ENCODE assay signal across 25 mouse cellular contexts in the genomic region with DNA sequence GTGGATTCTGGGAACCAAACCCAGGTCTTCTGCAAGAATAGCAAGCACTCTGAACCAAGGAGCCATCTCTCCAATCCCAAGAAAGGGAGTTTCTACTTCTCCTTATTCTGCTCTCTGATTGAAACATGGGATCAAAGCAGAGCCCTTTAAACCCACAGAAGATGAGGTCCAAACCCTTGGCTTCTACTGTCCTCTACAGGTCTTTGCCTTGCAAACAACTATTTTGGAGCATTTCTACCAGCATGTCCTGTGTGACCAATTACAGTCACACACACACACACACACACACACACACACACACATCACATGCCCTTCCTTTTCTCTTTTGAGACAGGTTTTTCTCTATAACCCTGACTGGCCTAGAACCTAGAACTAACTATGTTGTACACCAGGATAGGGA. TPM values are rescaled to one million over a fixed set of nuclear protein-coding genes. Genes with fewer than 3 reads are reported as not detected.
DNase-seq lines count a peak whose midpoint lies in the region; ATAC-seq and TF ChIP-seq lines count a peak whose summit lies in the region.
"Had no signal": no experiment of that assay in that cellular context is flagged by ENCODE, and none has a peak within 500 bp of the region (broad histone marks: within the 10 kb centered on the region; RNA-seq: fewer than 3 reads in every experiment).

No protein-coding gene starts in this region.

- peak; percentile 21; the same call in 1 of the 2 replicates for TF ChIP-seq CTCF in gastrocnemius, adult 2 months (IDR thresholded peaks at IDR 0.05)
- TF ChIP-seq CTCF in kidney, adult 2 months (conservative IDR thresholded peaks at IDR 0.05; ENCODE audit: insufficient read depth, insufficient read length, low read depth, low read length): 0 out of 2 replicates have a peak, but pooled peaks have one; percentile 0
- TF ChIP-seq CTCF in midbrain, postnatal 0 days (IDR thresholded peaks at IDR 0.05): peak; percentile 41

- TF ChIP-seq POLR2A in kidney, adult 2 months (IDR thresholded peaks at IDR 0.05; ENCODE audit: low read depth, low read length): no peak

- no peak for ATAC-seq in midbrain, postnatal 0 days (ENCODE audit: low FRiP score)
- no peak for ATAC-seq in midbrain, embryonic 14.5 days (ENCODE audit: low FRiP score, low TSS enrichment)
- ATAC-seq in inflammation-experienced regulatory T-cells, adult 6 months: no peak

- H3K27ac ChIP-seq in gastrocnemius, adult 2 months: no peak overlapping the region
- H3K27ac ChIP-seq in kidney, adult 2 months (ENCODE audit: insufficient read depth, low read depth, low read length): no peak overlapping the region
- H3K27ac ChIP-seq in midbrain, postnatal 0 days (ENCODE audit: low read depth, low read length): no peak overlapping the region
- H3K27ac ChIP-seq in midbrain, embryonic 14.5 days (replicated peaks; ENCODE audit: low read depth, low read length): no peak overlapping the region
- H3K27ac ChIP-seq: embryonic facial prominence, embryonic 13.5 days; forebrain, embryonic 12.5 days; hindbrain, embryonic 14.5 days; limb, embryonic 15.5 days; liver, embryonic 15.5 days had no signal

- intact Hi-C loops in gastrocnemius, adult 2 months (cut with DNase I): no loop called here
- intact Hi-C loops in gastrocnemius, postnatal 14 days (cut with DNase I; ENCODE audit: low total_unique reads): loop anchor here (5.0 kb wide), 1 partner anchor 104 kb away; no protein-coding TSS in a partner anchor

- no peak overlapping the region for H3K4me2 ChIP-seq in midbrain, postnatal 0 days (ENCODE audit: low read depth, low read length, poor library complexity, severe bottlenecking)
- no peak overlapping the region for H3K4me2 ChIP-seq in midbrain, embryonic 14.5 days (ENCODE audit: low read length)
- H3K4me2 ChIP-seq: embryonic facial prominence, embryonic 13.5 days; forebrain, embryonic 12.5 days; hindbrain, embryonic 14.5 days; limb, embryonic 15.5 days; liver, embryonic 15.5 days; midbrain, embryonic 11.5 days had no signal

- H3K4me3 ChIP-seq in gastrocnemius, adult 2 months: no peak overlapping the region
- H3K4me3 ChIP-seq in kidney, adult 2 months (ENCODE audit: insufficient read depth, low read depth, low read length): no peak overlapping the region
- H3K4me3 ChIP-seq in midbrain, postnatal 0 days (ENCODE audit: low read depth, low read length): no peak overlapping the region
- no peak overlapping the region for H3K4me3 ChIP-seq in midbrain, embryonic 14.5 days (replicated peaks; ENCODE audit: low read depth, low read length)
- H3K4me3 ChIP-seq: embryonic facial prominence, embryonic 13.5 days; erythroblast, embryonic 14.5 days; forebrain, embryonic 12.5 days; limb, embryonic 15.5 days; liver, embryonic 15.5 days had no signal

- no peaks in the 10 kb centered on the region for H3K27me3 ChIP-seq in kidney, adult 2 months (replicated peaks; ENCODE audit: control insufficient read depth, insufficient read depth, low read length)
- H3K27me3 ChIP-seq in midbrain, postnatal 0 days (ENCODE audit: insufficient read depth, low read length): no peaks in the 10 kb centered on the region
- no peaks in the 10 kb centered on the region for H3K27me3 ChIP-seq in midbrain, embryonic 14.5 days (ENCODE audit: control insufficient read depth, insufficient read depth, low read length)
- H3K27me3 ChIP-seq: embryonic facial prominence, embryonic 13.5 days; forebrain, embryonic 12.5 days; limb, embryonic 15.5 days; liver, embryonic 15.5 days had no signal

- no peaks in the 10 kb centered on the region for H3K4me1 ChIP-seq in kidney, adult 2 months (ENCODE audit: control insufficient read depth, insufficient read depth, low read length)
- H3K4me1 ChIP-seq in midbrain, postnatal 0 days (ENCODE audit: insufficient read depth, low read length): no peaks in the 10 kb centered on the region
- no peaks in the 10 kb centered on the region for H3K4me1 ChIP-seq in midbrain, embryonic 14.5 days (ENCODE audit: control insufficient read depth, insufficient read depth, low read length)
- H3K4me1 ChIP-seq: embryonic facial prominence, embryonic 13.5 days; forebrain, embryonic 12.5 days; limb, embryonic 15.5 days; liver, embryonic 15.5 days had no signal

- no peak overlapping the region for H3K9ac ChIP-seq in midbrain, postnatal 0 days (replicated peaks; ENCODE audit: low read length, poor library complexity, severe bottlenecking)
- H3K9ac ChIP-seq in midbrain, embryonic 14.5 days (replicated peaks; ENCODE audit: low read length): no peak overlapping the region
- H3K9ac ChIP-seq: embryonic facial prominence, embryonic 13.5 days; forebrain, embryonic 12.5 days; hindbrain, embryonic 14.5 days; limb, embryonic 15.5 days; liver, embryonic 15.5 days had no signal

- DNase-seq in gastrocnemius, adult 2 months: no peak
- no peak for DNase-seq in gastrocnemius, postnatal 14 days
- DNase-seq in kidney, adult 2 months: no peak
- DNase-seq in kidney, adult 8-10 months: no peak
- DNase-seq in midbrain, postnatal 0 days (ENCODE audit: low spot score): no peak
- no peak for DNase-seq in midbrain, embryonic 14.5 days
- DNase-seq in natural killer cell, adult 2 months (ENCODE audit: low spot score in 2 of 2): no peak
- DNase-seq: adrenal gland, postnatal 14 days; cerebellum, adult 2 months; cerebellum, postnatal 25 days; heart, postnatal 4 days; kidney, adult 18-20 months; kidney, postnatal 36 days; right cerebral cortex, postnatal 14 days; spleen, adult 18-20 months; thymus, postnatal 25 days had no signal

- H3K36me3 ChIP-seq in kidney, adult 2 months (ENCODE audit: control insufficient read depth, insufficient read depth, low read length): no peaks in the 10 kb centered on the region
- no peaks in the 10 kb centered on the region for H3K36me3 ChIP-seq in midbrain, postnatal 0 days (ENCODE audit: insufficient read depth, low read length)
- H3K36me3 ChIP-seq in midbrain, embryonic 14.5 days (ENCODE audit: control insufficient read depth, insufficient read depth, low read length): no peaks in the 10 kb centered on the region
- H3K36me3 ChIP-seq: embryonic facial prominence, embryonic 13.5 days; forebrain, embryonic 12.5 days; G1E; limb, embryonic 15.5 days; liver, embryonic 15.5 days had no signal

- no peaks in the 10 kb centered on the region for H3K9me3 ChIP-seq in midbrain, postnatal 0 days (ENCODE audit: low read length)
- no peaks in the 10 kb centered on the region for H3K9me3 ChIP-seq in midbrain, embryonic 14.5 days (ENCODE audit: control insufficient read depth, low read length)
- H3K9me3 ChIP-seq: embryonic facial prominence, embryonic 13.5 days; forebrain, embryonic 12.5 days; G1E; limb, embryonic 15.5 days; liver, embryonic 15.5 days had no signal

RNA-seq across cellular contexts. Expression of gene Lima1, which starts 21.4 kb away (rescaled TPM):
- 1 to 10 TPM; 7.9 to 9.8 TPM for total RNA-seq in gastrocnemius, adult 2 months (2021)
- total RNA-seq in gastrocnemius, postnatal 14 days (2021): 10 to 100 TPM; 16.8 to 23.0 TPM
- polyA plus RNA-seq in kidney, adult 2 months (2012; rRNA removed): 29.9 and 32.7 TPM in 2 replicates
- total RNA-seq in midbrain, postnatal 0 days (2014; rRNA removed): 6.4 and 8.7 TPM in 2 replicates
- 6.7 and 7.8 TPM in 2 replicates for polyA plus RNA-seq in midbrain, postnatal 0 days (2015; fragmentation: Nextera tagmentation; extraction: Ambion mirVana)
- 8.5 and 15.3 TPM in 2 replicates for polyA plus RNA-seq in midbrain, embryonic 14.5 days (2014; fragmentation: Nextera tagmentation; extraction: Ambion mirVana)
- 1 to 10 TPM; 2.2 to 2.9 (median 2.3) TPM for polyA plus RNA-seq in inflammation-experienced regulatory T-cells, adult 6 months (2017; shearing (Covaris generic))
